Mouse (Mus musculus): Measurements from ENCODE around the gene Noc4l. TPM values are rescaled to one million over a fixed set of nuclear protein-coding genes. Genes with fewer than 3 reads are reported as not detected.

Gene Noc4l
- polyA plus RNA-seq, 1 experiment from 2014 or later, result 11.9 TPM

GRCm38 (mm10) chr5:110628156-110628555 lies 25.1 kb downstream of the Noc4l start:
- 38% methylated on average over 14 of the region's 19 CpGs for WGBS (ENCODE audit: missing documents)
- Histone ChIP-seq H3K36me3 (ENCODE audit: inconsistent target) (no peaks in the 10 kb centered on the region), H3K4me3 (ENCODE audit: inconsistent target) (no peak overlapping the region), H3K79me2 (ENCODE audit: inconsistent target) (no peaks in the 10 kb centered on the region), H3K27ac (no peak overlapping the region)

DNA sequence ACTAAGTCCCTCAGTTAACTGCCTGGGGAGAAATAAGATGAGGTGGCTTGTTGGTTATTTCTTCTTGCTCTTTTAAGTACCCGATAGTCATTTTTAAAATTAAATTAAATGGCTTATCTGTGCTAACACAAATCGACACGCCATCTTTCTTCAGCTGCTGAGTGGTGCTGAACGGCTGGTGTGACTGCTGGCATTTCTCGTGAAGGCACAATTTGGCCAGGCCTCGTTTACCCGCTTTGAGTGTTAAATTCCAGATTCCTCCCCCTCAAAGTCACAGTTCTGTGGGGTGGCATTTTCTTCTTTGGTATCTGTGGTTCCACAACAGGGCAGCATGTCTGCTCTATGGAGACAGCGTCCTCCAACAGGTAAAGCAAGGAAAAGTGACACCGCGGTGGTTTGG lies 25.9 kb downstream of the Noc4l start:
- Histone ChIP-seq H3K36me3 (ENCODE audit: inconsistent target) (no peaks in the 10 kb centered on the region), H3K4me3 (ENCODE audit: inconsistent target) (no peak overlapping the region), H3K27ac (no peak overlapping the region), H3K79me2 (ENCODE audit: inconsistent target) (no peaks in the 10 kb centered on the region)
- WGBS (ENCODE audit: missing documents), result 92% methylated on average over 10 of the region's 10 CpGs

DNA sequence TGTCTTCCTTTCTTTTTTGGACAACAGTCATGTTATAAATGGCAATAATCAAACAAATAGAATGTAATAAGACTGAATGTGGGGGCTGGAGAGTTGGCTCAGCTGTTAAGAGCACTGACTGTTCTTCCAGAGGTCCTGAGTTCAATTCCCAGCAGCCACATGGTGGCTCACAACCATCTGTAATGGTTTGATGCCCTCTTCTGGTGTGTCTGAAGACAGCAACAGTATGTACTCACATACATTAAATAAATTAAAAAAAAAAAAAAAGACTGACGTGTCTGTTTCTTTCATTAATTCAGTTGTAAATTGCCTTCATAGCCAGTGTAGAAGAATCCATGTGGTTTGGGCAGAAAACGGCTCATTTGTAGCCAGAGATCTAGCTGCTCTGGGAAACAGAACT lies 28.9 kb downstream of the Noc4l start:
- WGBS (ENCODE audit: missing documents), result 100% methylated on average over 2 of the region's 2 CpGs
- Histone ChIP-seq H3K36me3 (ENCODE audit: inconsistent target) (no peaks in the 10 kb centered on the region), H3K27ac (no peak overlapping the region), H3K4me3 (ENCODE audit: inconsistent target) (no peak overlapping the region), H3K79me2 (ENCODE audit: inconsistent target) (no peaks in the 10 kb centered on the region)

GRCm38 (mm10) chr5:110619226-110619625 lies 34.0 kb downstream of the Noc4l start:
- H3K27ac ChIP-seq, result no peak overlapping the region
- WGBS (ENCODE audit: missing documents), result 94% methylated on average over 6 of the region's 6 CpGs
- H3K4me3 ChIP-seq (ENCODE audit: inconsistent target), result no peak overlapping the region
- H3K79me2 ChIP-seq (ENCODE audit: inconsistent target), result no peaks in the 10 kb centered on the region
- H3K36me3 ChIP-seq (ENCODE audit: inconsistent target), result no peaks in the 10 kb centered on the region

- Histone ChIP-seq H3K27ac (no peak overlapping the region), H3K36me3 (ENCODE audit: inconsistent target) (no peaks in the 10 kb centered on the region), H3K4me3 (ENCODE audit: inconsistent target) (no peak overlapping the region), H3K79me2 (ENCODE audit: inconsistent target) (no peaks in the 10 kb centered on the region)
- WGBS (ENCODE audit: missing documents), result 91% methylated on average over 5 of the region's 5 CpGs
These were observed 41.6 kb downstream of the Noc4l start for GRCm38 (mm10) chr5:110611435-110612158.

GRCm38 (mm10) chr5:110610484-110610883 lies 42.7 kb downstream of the Noc4l start:
- no peaks in the 10 kb centered on the region for H3K36me3 ChIP-seq (ENCODE audit: inconsistent target)
- no peak overlapping the region for H3K27ac ChIP-seq
- H3K4me3 ChIP-seq (ENCODE audit: inconsistent target), result no peak overlapping the region
- no peaks in the 10 kb centered on the region for H3K79me2 ChIP-seq (ENCODE audit: inconsistent target)
- 95% methylated on average over 7 of the region's 7 CpGs for WGBS (ENCODE audit: missing documents)

DNA sequence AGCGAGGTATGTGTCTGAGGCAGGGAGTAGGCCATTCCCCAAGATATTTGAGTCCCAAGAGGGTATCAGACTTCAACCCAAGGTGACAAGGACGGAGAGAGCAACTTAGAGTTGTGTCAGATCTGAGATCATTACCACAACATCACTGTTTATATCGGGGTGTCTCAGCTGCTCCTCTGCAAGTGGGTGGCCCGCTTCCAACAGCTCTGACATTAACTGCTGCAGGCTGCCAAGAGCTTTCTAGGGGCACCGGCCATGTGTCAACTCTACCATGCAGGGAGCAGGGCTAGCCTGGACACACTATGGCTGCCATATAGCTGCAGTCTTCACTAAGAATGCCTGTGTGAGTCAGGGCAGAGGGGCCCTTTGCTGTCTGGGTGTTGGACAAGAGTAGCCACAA lies 43.3 kb downstream of the Noc4l start:
- no peaks in the 10 kb centered on the region for H3K79me2 ChIP-seq (ENCODE audit: inconsistent target)
- 91% methylated on average over 4 of the region's 5 CpGs for whole genome bisulfite sequencing (ENCODE audit: missing documents)
- no peak overlapping the region for H3K27ac ChIP-seq
- no peaks in the 10 kb centered on the region for H3K36me3 ChIP-seq (ENCODE audit: inconsistent target)
- H3K4me3 ChIP-seq (ENCODE audit: inconsistent target), result no peak overlapping the region

- Histone ChIP-seq H3K79me2 (ENCODE audit: inconsistent target) (no peaks in the 10 kb centered on the region), H3K36me3 (ENCODE audit: inconsistent target) (no peaks in the 10 kb centered on the region), H3K4me3 (ENCODE audit: inconsistent target) (no peak overlapping the region), H3K27ac (no peak overlapping the region)
- 98% methylated on average over 3 of the region's 3 CpGs for WGBS (ENCODE audit: missing documents)
These were observed 43.8 kb downstream of the Noc4l start for GRCm38 (mm10) chr5:110609425-110609824.

GRCm38 (mm10) chr5:110608941-110609340 lies 44.3 kb downstream of the Noc4l start:
- 91% methylated on average over 8 of the region's 8 CpGs for WGBS (ENCODE audit: missing documents)

DNA sequence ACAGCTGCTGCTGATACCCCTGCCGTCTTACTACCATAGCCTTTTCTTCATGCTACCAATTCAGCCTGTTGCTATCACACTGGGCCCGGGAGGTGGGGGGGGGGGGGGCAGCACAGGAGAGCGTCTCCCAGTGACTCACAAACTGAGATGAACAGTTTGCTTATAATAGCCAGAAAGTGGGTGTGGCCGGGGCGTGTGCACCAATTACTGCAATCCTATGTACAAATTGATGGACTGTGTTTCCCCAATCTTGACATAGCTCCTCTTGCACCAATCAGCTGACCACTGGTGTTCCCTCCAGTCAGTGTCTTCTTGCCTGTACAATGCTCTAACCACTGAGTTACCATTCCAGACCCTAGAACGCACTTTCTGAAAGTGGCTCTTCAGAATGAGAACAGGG lies 44.9 kb downstream of the Noc4l start:
- Histone ChIP-seq H3K36me3 (ENCODE audit: inconsistent target) (no peaks in the 10 kb centered on the region), H3K4me3 (ENCODE audit: inconsistent target) (no peak overlapping the region), H3K27ac (no peak overlapping the region), H3K79me2 (ENCODE audit: inconsistent target) (no peaks in the 10 kb centered on the region)
- 59% methylated on average over 6 of the region's 6 CpGs for WGBS (ENCODE audit: missing documents)

More at GRCm38 (mm10) chr5:110608941-110609340, 44.3 kb downstream of the Noc4l start:
- Histone ChIP-seq H3K36me3 (ENCODE audit: inconsistent target) (no peaks in the 10 kb centered on the region), H3K4me3 (ENCODE audit: inconsistent target) (no peak overlapping the region), H3K27ac (no peak overlapping the region), H3K79me2 (ENCODE audit: inconsistent target) (no peaks in the 10 kb centered on the region)

DNA sequence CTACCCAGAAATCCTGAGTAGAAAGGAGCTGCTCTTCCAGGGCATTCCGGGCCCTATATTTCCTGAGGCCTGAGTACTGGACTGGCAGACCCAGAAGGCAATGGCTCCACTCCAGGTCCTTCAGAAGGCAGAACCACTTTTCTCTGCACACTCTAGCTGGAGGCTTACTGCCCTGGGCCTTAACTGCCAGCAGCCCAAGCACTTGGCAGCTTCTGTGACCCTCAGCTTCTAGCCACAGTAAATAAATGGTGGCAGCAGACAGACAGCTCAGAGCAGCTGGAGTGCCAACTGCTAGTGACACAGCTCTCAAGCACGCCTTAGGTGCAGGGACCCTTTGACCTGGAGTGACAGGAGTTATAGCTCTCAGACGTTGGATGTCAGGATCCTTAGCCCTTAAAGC lies 45.5 kb downstream of the Noc4l start:
- H3K4me3 ChIP-seq (ENCODE audit: inconsistent target), result no peak overlapping the region
- WGBS (ENCODE audit: missing documents), result 92% methylated on average over 3 of the region's 3 CpGs
- H3K79me2 ChIP-seq (ENCODE audit: inconsistent target), result no peaks in the 10 kb centered on the region
- H3K36me3 ChIP-seq (ENCODE audit: inconsistent target), result no peaks in the 10 kb centered on the region
- no peak overlapping the region for H3K27ac ChIP-seq

- no peaks in the 10 kb centered on the region for H3K79me2 ChIP-seq (ENCODE audit: inconsistent target)
- no peaks in the 10 kb centered on the region for H3K36me3 ChIP-seq (ENCODE audit: inconsistent target)
- WGBS (ENCODE audit: missing documents), result 41% methylated on average over 5 of the region's 5 CpGs
- no peak overlapping the region for H3K4me3 ChIP-seq (ENCODE audit: inconsistent target)
- H3K27ac ChIP-seq, result peak overlapping the region; percentile 52
These were observed 47.5 kb downstream of the Noc4l start for GRCm38 (mm10) chr5:110605531-110606221.

DNA sequence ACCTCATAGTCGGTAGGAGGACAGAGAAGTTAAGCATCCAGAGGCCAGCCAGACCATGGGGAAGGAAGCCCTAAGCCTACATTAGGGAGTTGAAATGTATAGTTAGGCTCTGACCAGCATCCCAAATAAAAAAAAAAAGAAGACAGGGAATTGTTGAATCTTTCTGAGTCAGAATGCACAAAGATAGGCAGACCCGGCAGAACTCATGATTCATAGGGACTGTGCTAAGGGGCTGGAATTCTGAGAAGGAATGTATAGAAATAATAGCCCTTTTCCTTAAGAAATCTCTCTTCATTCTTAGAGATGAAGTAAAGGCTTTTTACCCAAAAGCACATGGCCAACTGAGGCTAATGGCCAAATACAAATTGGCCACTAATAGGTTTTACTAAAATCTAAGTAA lies 48.9 kb downstream of the Noc4l start:
- H3K79me2 ChIP-seq (ENCODE audit: inconsistent target), result no peaks in the 10 kb centered on the region
- no peak overlapping the region for H3K27ac ChIP-seq
- 89% methylated on average over 2 of the region's 2 CpGs for WGBS (ENCODE audit: missing documents)
- H3K36me3 ChIP-seq (ENCODE audit: inconsistent target), result no peaks in the 10 kb centered on the region
- H3K4me3 ChIP-seq (ENCODE audit: inconsistent target), result no peak overlapping the region

GRCm38 (mm10) chr5:110603016-110603685 lies 50.1 kb downstream of the Noc4l start:
- Histone ChIP-seq H3K4me3 (ENCODE audit: inconsistent target) (no peak overlapping the region), H3K36me3 (ENCODE audit: inconsistent target) (no peaks in the 10 kb centered on the region), H3K79me2 (ENCODE audit: inconsistent target) (no peaks in the 10 kb centered on the region), H3K27ac (peak overlapping the region; percentile 21)
- WGBS (ENCODE audit: missing documents), result 6% methylated on average over 7 of the region's 7 CpGs
